Comparison of ENCODE assay signal across 13 mouse cellular contexts in genomic region chr5:64960857-64961391, GRCm38 (mm10). TPM values are rescaled to one million over a fixed set of nuclear protein-coding genes. Genes with fewer than 3 reads are reported as not detected.
A peak's percentile ranks its signal among the peaks of the same experiment; 100 is the strongest.
DNase-seq lines count a peak whose midpoint lies in the region; ATAC-seq lines count a peak whose summit lies in the region.
"Had no signal": no experiment of that assay in that cellular context is flagged by ENCODE, and none has a peak within 500 bp of the region (broad histone marks: within the 10 kb centered on the region; RNA-seq: fewer than 3 reads in every experiment).

No protein-coding gene starts in this region.

- no peaks in the 10 kb centered on the region for H3K36me3 ChIP-seq in liver, embryonic 16.5 days (ENCODE audit: control insufficient read depth, insufficient read depth)
- H3K36me3 ChIP-seq in forebrain, embryonic 11.5 days (ENCODE audit: control insufficient read depth, insufficient read depth, low read length) = no peaks in the 10 kb centered on the region
- H3K36me3 ChIP-seq in hindbrain, embryonic 13.5 days = no peaks in the 10 kb centered on the region
- H3K36me3 ChIP-seq: midbrain, embryonic 10.5 days; stomach, embryonic 15.5 days had no signal

- H3K4me1 ChIP-seq in liver, embryonic 16.5 days (ENCODE audit: control insufficient read depth, low read depth, low read length) = no peaks in the 10 kb centered on the region
- H3K4me1 ChIP-seq in forebrain, embryonic 11.5 days (replicated peaks; ENCODE audit: control insufficient read depth, insufficient read depth, low read length) = no peaks in the 10 kb centered on the region
- no peaks in the 10 kb centered on the region for H3K4me1 ChIP-seq in hindbrain, embryonic 13.5 days (replicated peaks)
- H3K4me1 ChIP-seq: midbrain, embryonic 10.5 days; stomach, embryonic 15.5 days had no signal

- no peak overlapping the region for H3K4me3 ChIP-seq in liver, embryonic 16.5 days (ENCODE audit: low read depth, low read length)
- H3K4me3 ChIP-seq in forebrain, embryonic 11.5 days (ENCODE audit: low read depth, low read length) = no peak overlapping the region
- H3K4me3 ChIP-seq in hindbrain, embryonic 13.5 days = no peak overlapping the region
- H3K4me3 ChIP-seq: left cerebral cortex, adult 2 months; midbrain, embryonic 10.5 days; stomach, embryonic 15.5 days had no signal

- no peak overlapping the region for H3K4me2 ChIP-seq in liver, embryonic 16.5 days (ENCODE audit: low read depth, low read length)
- H3K4me2 ChIP-seq in forebrain, embryonic 11.5 days (ENCODE audit: low read depth, low read length, severe bottlenecking) = no peak overlapping the region
- H3K4me2 ChIP-seq in hindbrain, embryonic 13.5 days = no peak overlapping the region
- H3K4me2 ChIP-seq: stomach, embryonic 15.5 days had no signal

- H3K9me3 ChIP-seq in liver, embryonic 16.5 days (replicated peaks; ENCODE audit: control insufficient read depth, low read length) = no peaks in the 10 kb centered on the region
- no peaks in the 10 kb centered on the region for H3K9me3 ChIP-seq in forebrain, embryonic 11.5 days (ENCODE audit: control insufficient read depth, low read length)
- H3K9me3 ChIP-seq in hindbrain, embryonic 13.5 days = no peaks in the 10 kb centered on the region
- H3K9me3 ChIP-seq: midbrain, embryonic 10.5 days; stomach, embryonic 15.5 days had no signal

- WGBS in liver, embryonic 16.5 days (ENCODE audit: insufficient replicate concordance) = 47% methylated on average over 13 of the region's 13 CpGs
- WGBS in forebrain, embryonic 11.5 days = 94% methylated on average over 13 of the region's 13 CpGs
- WGBS in hindbrain, embryonic 13.5 days = 88% methylated on average over 13 of the region's 13 CpGs

- no peaks in the 10 kb centered on the region for H3K27me3 ChIP-seq in liver, embryonic 16.5 days (ENCODE audit: control insufficient read depth, insufficient read depth, low read depth, low read length)
- no peaks in the 10 kb centered on the region for H3K27me3 ChIP-seq in forebrain, embryonic 11.5 days (ENCODE audit: control insufficient read depth, insufficient read depth, low read length)
- no peaks in the 10 kb centered on the region for H3K27me3 ChIP-seq in hindbrain, embryonic 13.5 days
- H3K27me3 ChIP-seq: stomach, embryonic 15.5 days had no signal

- peak overlapping the region; percentile 49 for H3K27ac ChIP-seq in liver, embryonic 16.5 days (ENCODE audit: low read length)
- H3K27ac ChIP-seq in forebrain, embryonic 11.5 days (ENCODE audit: low read depth, low read length) = no peak overlapping the region
- no peak overlapping the region for H3K27ac ChIP-seq in hindbrain, embryonic 13.5 days
- H3K27ac ChIP-seq: left cerebral cortex, adult 2 months; midbrain, embryonic 10.5 days; stomach, embryonic 15.5 days had no signal

- no peak overlapping the region for H3K9ac ChIP-seq in liver, embryonic 16.5 days (ENCODE audit: low read depth, low read length)
- no peak overlapping the region for H3K9ac ChIP-seq in forebrain, embryonic 11.5 days (ENCODE audit: low read length)
- H3K9ac ChIP-seq in hindbrain, embryonic 13.5 days = no peak overlapping the region
- H3K9ac ChIP-seq: stomach, embryonic 15.5 days had no signal

- DNase-seq in kidney, adult 9 months = peak; percentile 10
- DNase-seq in kidney, postnatal 14 days = no peak
- peak; percentile 20 to 21 for DNase-seq in CD8-positive naive resting alpha-beta T cell, adult 2 months (ENCODE audit: low read depth in 2 of 2, low spot score in 2 of 2)
- DNase-seq in spleen, adult 12 weeks (ENCODE audit: low spot score) = peak; percentile 21
- DNase-seq in retina, postnatal 1 day = no peak
- no peak for DNase-seq in forebrain, embryonic 11.5 days (ENCODE audit: low spot score)
- DNase-seq: adrenal gland, postnatal 14 days had no signal

- ATAC-seq in liver, embryonic 16.5 days (ENCODE audit: low read depth) = peak; percentile 32; the same call in 1 of the 2 replicates
- no peak for ATAC-seq in forebrain, embryonic 11.5 days (replicated peaks; ENCODE audit: low FRiP score)
- no peak for ATAC-seq in hindbrain, embryonic 13.5 days (ENCODE audit: low FRiP score)
- ATAC-seq: forebrain, embryonic 14.5 days had no signal

RNA-seq across cellular contexts. Expression of gene Tlr6, which starts 1.0 kb away (rescaled TPM):
- polyA plus RNA-seq in liver, embryonic 16.5 days (2015; fragmentation: Nextera tagmentation; extraction: Ambion mirVana) = 0.42 and 0.89 TPM in 2 replicates
- polyA plus RNA-seq in forebrain, embryonic 11.5 days (2014; fragmentation: Nextera tagmentation; extraction: Ambion mirVana) = 0.32 and 0.45 TPM in 2 replicates
- 0.42 and 0.57 TPM in 2 replicates for polyA plus RNA-seq in hindbrain, embryonic 13.5 days (2015; fragmentation: Nextera tagmentation; extraction: Ambion mirVana)

RNA-seq across cellular contexts. Expression of gene Fam114a1, which starts 8.9 kb away (rescaled TPM):
- 12.9 and 13.3 TPM in 2 replicates for polyA plus RNA-seq in liver, embryonic 16.5 days (2015; fragmentation: Nextera tagmentation; extraction: Ambion mirVana)
- 14.1 and 16.1 TPM in 2 replicates for polyA plus RNA-seq in forebrain, embryonic 11.5 days (2014; fragmentation: Nextera tagmentation; extraction: Ambion mirVana)
- polyA plus RNA-seq in hindbrain, embryonic 13.5 days (2015; fragmentation: Nextera tagmentation; extraction: Ambion mirVana) = 11.8 and 13.3 TPM in 2 replicates

RNA-seq across cellular contexts. Expression of gene Tlr1, which starts 27.6 kb away (rescaled TPM):
- polyA plus RNA-seq in liver, embryonic 16.5 days (2015; fragmentation: Nextera tagmentation; extraction: Ambion mirVana) = 0.86 and 1.5 TPM in 2 replicates
- polyA plus RNA-seq in forebrain, embryonic 11.5 days (2014; fragmentation: Nextera tagmentation; extraction: Ambion mirVana) = 0.25 and 0.65 TPM in 2 replicates
- polyA plus RNA-seq in hindbrain, embryonic 13.5 days (2015; fragmentation: Nextera tagmentation; extraction: Ambion mirVana) = 0.36 and 0.39 TPM in 2 replicates

Comparison
In these comparisons a context has a peak if more than half of its experiments do, and no peak if none do; other contexts are left out.
1. DNase-seq: peak in kidney, adult 9 months (single experiment), CD8-positive naive resting alpha-beta T cell, adult 2 months (2 of 2) and spleen, adult 12 weeks (single experiment); none in kidney, postnatal 14 days (single experiment), retina, postnatal 1 day (single experiment) and forebrain, embryonic 11.5 days (single experiment).